Mouse (Mus musculus): ENCODE results near the gene Asb10. TPM values are rescaled to one million over a fixed set of nuclear protein-coding genes. Genes with fewer than 3 reads are reported as not detected.

Gene Asb10
- polyA plus RNA-seq, 1 experiment from 2014 or later, result 0.25 TPM

GRCm38 (mm10) chr5:24505513-24505912, 35.3 kb downstream of the Asb10 start:
- no peak for DNase-seq (ENCODE audit: low spot score)
- WGBS, result 61% methylated on average over 2 of the region's 2 CpGs
- no peak for ATAC-seq (ENCODE audit: low FRiP score, low TSS enrichment)

GRCm38 (mm10) chr5:24502786-24503185, 38.0 kb downstream of the Asb10 start:
- Histone ChIP-seq H3K36me3 (ENCODE audit: control insufficient read depth, insufficient read depth, low read length) (peaks cover 15% of the 10 kb centered on the region), H3K9me3 (ENCODE audit: control insufficient read depth, low read length) (no peaks in the 10 kb centered on the region), H3K4me2 (replicated peaks; ENCODE audit: low read depth) (no peak overlapping the region), H3K27me3 (ENCODE audit: control insufficient read depth, insufficient read depth, low read length) (no peaks in the 10 kb centered on the region), H3K4me1 (replicated peaks; ENCODE audit: control insufficient read depth, insufficient read depth) (no peaks in the 10 kb centered on the region), H3K27ac (replicated peaks) (no peak overlapping the region), H3K4me3 (ENCODE audit: low read depth, low read length) (no peak overlapping the region), H3K9ac (ENCODE audit: low read length) (no peak overlapping the region)
- TF ChIP-seq EP300 (optimal IDR thresholded peaks at IDR 0.05) (no peak), CTCF (IDR thresholded peaks at IDR 0.05; ENCODE audit: low read depth) (no peak)
- WGBS, result 55% methylated on average over 4 of the region's 4 CpGs
- no peak for DNase-seq (ENCODE audit: low spot score)
- ATAC-seq (ENCODE audit: low FRiP score, low TSS enrichment), result no peak

More at GRCm38 (mm10) chr5:24505513-24505912, 35.3 kb downstream of the Asb10 start:
- no peak overlapping the region for H3K4me3 ChIP-seq (ENCODE audit: low read depth, low read length)
- no peak overlapping the region for H3K27ac ChIP-seq (replicated peaks)
- no peaks in the 10 kb centered on the region for H3K9me3 ChIP-seq (ENCODE audit: control insufficient read depth, low read length)
- H3K36me3 ChIP-seq (ENCODE audit: control insufficient read depth, insufficient read depth, low read length), result peaks cover 9% of the 10 kb centered on the region
- no peaks in the 10 kb centered on the region for H3K4me1 ChIP-seq (replicated peaks; ENCODE audit: control insufficient read depth, insufficient read depth)
- no peaks in the 10 kb centered on the region for H3K27me3 ChIP-seq (ENCODE audit: control insufficient read depth, insufficient read depth, low read length)
- H3K4me2 ChIP-seq (replicated peaks; ENCODE audit: low read depth), result no peak overlapping the region
- H3K9ac ChIP-seq (ENCODE audit: low read length), result no peak overlapping the region
- TF ChIP-seq CTCF (IDR thresholded peaks at IDR 0.05; ENCODE audit: low read depth) (no peak), EP300 (optimal IDR thresholded peaks at IDR 0.05) (no peak)

GRCm38 (mm10) chr5:24500851-24501250, 39.9 kb downstream of the Asb10 start:
- TF ChIP-seq CTCF (IDR thresholded peaks at IDR 0.05; ENCODE audit: low read depth), result no peak
- no peak for TF ChIP-seq EP300 (optimal IDR thresholded peaks at IDR 0.05)

GRCm38 (mm10) chr5:24499113-24499512, 41.7 kb downstream of the Asb10 start:
- Histone ChIP-seq H3K9ac (ENCODE audit: low read length) (no peak overlapping the region), H3K4me2 (replicated peaks; ENCODE audit: low read depth) (no peak overlapping the region), H3K27ac (replicated peaks) (no peak overlapping the region), H3K4me1 (replicated peaks; ENCODE audit: control insufficient read depth, insufficient read depth) (no peaks in the 10 kb centered on the region), H3K27me3 (ENCODE audit: control insufficient read depth, insufficient read depth, low read length) (no peaks in the 10 kb centered on the region), H3K4me3 (ENCODE audit: low read depth, low read length) (no peak overlapping the region), H3K9me3 (ENCODE audit: control insufficient read depth, low read length) (no peaks in the 10 kb centered on the region), H3K36me3 (ENCODE audit: control insufficient read depth, insufficient read depth, low read length) (peaks cover 19% of the 10 kb centered on the region)
- ATAC-seq (ENCODE audit: low FRiP score, low TSS enrichment) (no peak), DNase-seq (ENCODE audit: low spot score) (no peak)
- WGBS, result 86% methylated on average over 10 of the region's 10 CpGs
- TF ChIP-seq CTCF (IDR thresholded peaks at IDR 0.05; ENCODE audit: low read depth) (no peak), EP300 (optimal IDR thresholded peaks at IDR 0.05) (no peak)

More at GRCm38 (mm10) chr5:24500851-24501250, 39.9 kb downstream of the Asb10 start:
- H3K9me3 ChIP-seq (ENCODE audit: control insufficient read depth, low read length), result no peaks in the 10 kb centered on the region
- H3K4me2 ChIP-seq (replicated peaks; ENCODE audit: low read depth), result no peak overlapping the region
- H3K36me3 ChIP-seq (ENCODE audit: control insufficient read depth, insufficient read depth, low read length), result peaks cover 19% of the 10 kb centered on the region
- H3K9ac ChIP-seq (ENCODE audit: low read length), result no peak overlapping the region
- whole genome bisulfite sequencing, result 78% methylated on average over 11 of the region's 11 CpGs
- no peak overlapping the region for H3K27ac ChIP-seq (replicated peaks)
- H3K4me3 ChIP-seq (ENCODE audit: low read depth, low read length), result no peak overlapping the region
- H3K27me3 ChIP-seq (ENCODE audit: control insufficient read depth, insufficient read depth, low read length), result no peaks in the 10 kb centered on the region
- no peaks in the 10 kb centered on the region for H3K4me1 ChIP-seq (replicated peaks; ENCODE audit: control insufficient read depth, insufficient read depth)
- ATAC-seq (ENCODE audit: low FRiP score, low TSS enrichment), result no peak
- DNase-seq (ENCODE audit: low spot score), result no peak

GRCm38 (mm10) chr5:24497526-24497925, 43.3 kb downstream of the Asb10 start:
- TF ChIP-seq EP300 (optimal IDR thresholded peaks at IDR 0.05), result no peak
- no peak for TF ChIP-seq CTCF (IDR thresholded peaks at IDR 0.05; ENCODE audit: low read depth)
- no peaks in the 10 kb centered on the region for H3K9me3 ChIP-seq (ENCODE audit: control insufficient read depth, low read length)
- 83% methylated on average over 12 of the region's 12 CpGs for WGBS
- no peak for DNase-seq (ENCODE audit: low spot score)
- H3K9ac ChIP-seq (ENCODE audit: low read length), result no peak overlapping the region
- H3K4me2 ChIP-seq (replicated peaks; ENCODE audit: low read depth), result no peak overlapping the region
- no peaks in the 10 kb centered on the region for H3K4me1 ChIP-seq (replicated peaks; ENCODE audit: control insufficient read depth, insufficient read depth)
- peaks cover 25% of the 10 kb centered on the region for H3K36me3 ChIP-seq (ENCODE audit: control insufficient read depth, insufficient read depth, low read length)
- no peaks in the 10 kb centered on the region for H3K27me3 ChIP-seq (ENCODE audit: control insufficient read depth, insufficient read depth, low read length)
- ATAC-seq (ENCODE audit: low FRiP score, low TSS enrichment), result no peak
- H3K4me3 ChIP-seq (ENCODE audit: low read depth, low read length), result no peak overlapping the region
- H3K27ac ChIP-seq (replicated peaks), result no peak overlapping the region

GRCm38 (mm10) chr5:24496756-24497155, 44.0 kb downstream of the Asb10 start:
- TF ChIP-seq EP300 (optimal IDR thresholded peaks at IDR 0.05) (no peak), CTCF (IDR thresholded peaks at IDR 0.05; ENCODE audit: low read depth) (no peak)
- Histone ChIP-seq H3K27ac (replicated peaks) (no peak overlapping the region), H3K27me3 (ENCODE audit: control insufficient read depth, insufficient read depth, low read length) (no peaks in the 10 kb centered on the region), H3K4me1 (replicated peaks; ENCODE audit: control insufficient read depth, insufficient read depth) (no peaks in the 10 kb centered on the region), H3K9ac (ENCODE audit: low read length) (no peak overlapping the region), H3K9me3 (ENCODE audit: control insufficient read depth, low read length) (no peaks in the 10 kb centered on the region), H3K4me3 (ENCODE audit: low read depth, low read length) (no peak overlapping the region), H3K36me3 (ENCODE audit: control insufficient read depth, insufficient read depth, low read length) (peaks cover 27% of the 10 kb centered on the region), H3K4me2 (replicated peaks; ENCODE audit: low read depth) (no peak overlapping the region)
- DNase-seq (ENCODE audit: low spot score), result no peak
- WGBS, result 78% methylated on average over 6 of the region's 6 CpGs
- ATAC-seq (ENCODE audit: low FRiP score, low TSS enrichment), result no peak
